Mouse (Mus musculus) ES-E14 (cell line): Measurements from ENCODE around the gene Cacna1e.

Experiments used
- CHD2 ChIP-seq: IDR thresholded peaks from 2 replicates; pipeline ENCODE4 v1.6.1; 2014; ENCODE audit warnings: mild to moderate bottlenecking, low read depth, low read length, inconsistent platforms
- HCFC1 ChIP-seq: IDR thresholded peaks from 2 replicates; pipeline ENCODE4 v1.6.1; 2012; ENCODE audit warnings: low read length, inconsistent platforms, borderline replicate concordance; ENCODE audit not compliant: insufficient read depth
- MAFK ChIP-seq: IDR thresholded peaks from 2 replicates; pipeline ENCODE4 v1.6.1; 2014; ENCODE audit warnings: mild to moderate bottlenecking, low read depth, low read length, inconsistent platforms; ENCODE audit not compliant: insufficient read depth
- ZC3H11A ChIP-seq: IDR thresholded peaks from 2 replicates; pipeline ENCODE4 v1.6.1; 2012; ENCODE audit warnings: low read depth, mild to moderate bottlenecking, inconsistent platforms, low read length, borderline replicate concordance
- ZNF384 ChIP-seq: IDR thresholded peaks from 2 replicates; pipeline ENCODE4 v1.6.1; 2012; ENCODE audit warnings: low read depth, low read length, inconsistent platforms

DNA sequence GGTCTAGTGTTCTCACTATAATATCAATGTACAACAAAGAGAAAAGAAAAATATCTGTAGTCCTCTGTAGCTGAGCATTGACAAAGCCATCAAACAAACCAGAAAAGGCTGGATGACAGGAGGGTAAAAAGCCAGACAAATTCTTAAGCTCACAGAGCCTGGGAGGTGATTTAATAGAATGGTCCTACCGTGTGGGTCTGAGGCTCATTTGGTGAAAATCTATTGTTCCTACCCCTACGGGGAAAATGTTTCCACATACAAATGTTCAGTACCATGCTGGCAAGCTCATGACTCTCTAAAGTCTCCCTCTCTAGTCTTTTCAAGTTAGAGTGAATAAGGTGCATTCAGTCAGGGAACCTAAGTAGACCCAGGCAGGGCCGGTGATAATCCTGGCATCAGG is 206.2 kb downstream of the Cacna1e start:
- no peak for TF ChIP-seq ZC3H11A
- no peak for TF ChIP-seq HCFC1
- no peak for TF ChIP-seq CHD2
- no peak for TF ChIP-seq ZNF384
- TF ChIP-seq MAFK: no peak
